Mouse (Mus musculus): ENCODE data around the gene Mpp3.

DNA sequence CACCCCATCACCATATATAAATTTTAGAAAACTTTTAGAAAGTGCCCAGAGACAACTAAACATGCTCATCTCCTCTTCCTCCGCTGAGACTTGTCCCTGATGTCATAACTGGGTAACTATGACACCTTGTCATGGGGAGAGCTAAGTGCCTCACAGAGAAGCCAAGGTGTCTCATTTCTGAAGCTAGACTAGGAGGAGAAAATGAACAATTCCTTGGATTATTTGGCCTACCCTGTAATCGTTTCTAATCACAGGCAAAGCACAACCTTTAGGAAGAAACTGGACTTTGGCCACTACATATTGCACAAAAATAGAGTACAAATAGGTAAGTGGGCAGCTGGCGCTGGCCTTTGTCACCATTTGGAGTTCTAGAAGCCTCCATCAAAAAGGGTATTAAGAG, 41.3 kb downstream of the Mpp3 start, which contains the start of gene Dusp3:
- TF ChIP-seq CTCF (IDR thresholded peaks at IDR 0.05; ENCODE audit: low read depth) (no peak), EP300 (IDR thresholded peaks at IDR 0.05; ENCODE audit: low read depth) (no peak; the same call in 1 of the 2 replicates)
